In genomic region chr11:107748243-107749035, GRCm38 (mm10) we compare ENCODE assay signal across 20 mouse cellular contexts. TPM values are rescaled to one million over a fixed set of nuclear protein-coding genes. Genes with fewer than 3 reads are reported as not detected.
"Had no signal": no experiment of that assay in that cellular context is flagged by ENCODE, and none has a peak within 500 bp of the region (broad histone marks: within the 10 kb centered on the region; RNA-seq: fewer than 3 reads in every experiment).

No protein-coding gene starts in this region.

- H3K4me1 ChIP-seq: limb, embryonic 10.5 days; liver, embryonic 12.5 days; liver, embryonic 15.5 days; lung, embryonic 15.5 days; stomach, embryonic 15.5 days had no signal

- H3K4me3 ChIP-seq: limb, embryonic 10.5 days; limb, embryonic 13.5 days; liver, embryonic 12.5 days; liver, embryonic 15.5 days; lung, embryonic 15.5 days; midbrain, embryonic 12.5 days; midbrain, embryonic 15.5 days; stomach, embryonic 15.5 days had no signal

- DNase-seq: kidney, adult 18-20 months; kidney, adult 9 months; kidney, postnatal 14 days; kidney, postnatal 4 days; liver; lung, adult 18-20 months; lung, postnatal 10 days; lung, postnatal 36 days; thymus, postnatal 25 days had no signal

- H3K36me3 ChIP-seq: limb, embryonic 10.5 days; limb, embryonic 13.5 days; liver, embryonic 12.5 days; liver, embryonic 15.5 days; lung, embryonic 15.5 days; midbrain, embryonic 15.5 days; stomach, embryonic 15.5 days had no signal

- H3K27me3 ChIP-seq: limb, embryonic 13.5 days; liver, embryonic 12.5 days; liver, embryonic 15.5 days; lung, embryonic 15.5 days; midbrain, embryonic 12.5 days; midbrain, embryonic 15.5 days; stomach, embryonic 15.5 days had no signal

- ATAC-seq: liver, embryonic 12.5 days; midbrain, embryonic 15.5 days had no signal

- H3K9me3 ChIP-seq: limb, embryonic 10.5 days; limb, embryonic 13.5 days; liver, embryonic 12.5 days; liver, embryonic 15.5 days; lung, embryonic 15.5 days; midbrain, embryonic 12.5 days; midbrain, embryonic 15.5 days; stomach, embryonic 15.5 days had no signal

RNA-seq across cellular contexts. Expression of gene Cacng1, which starts 32.1 kb away (rescaled TPM):
- total RNA-seq: layer of hippocampus, adult 18-20 months; layer of hippocampus, postnatal 14 days; left cerebral cortex, postnatal 14 days had no signal
- polyA plus RNA-seq: limb, embryonic 10.5 days; liver, embryonic 12.5 days; lung, embryonic 15.5 days had no signal
